Mouse (Mus musculus): Measurements from ENCODE around the gene Rabepk.
"Not testable (repeated sequence)": the region's sequence is repeated elsewhere in the genome, so short reads cannot be mapped to it uniquely, and the experiment has no call there.

The Rabepk gene

GRCm38 (mm10) chr2:34762174-34762573 is 37.5 kb downstream of the Rabepk start:
- no peak for DNase-seq

GRCm38 (mm10) chr2:34761272-34761671 is 38.4 kb downstream of the Rabepk start:
- not testable (repeated sequence) for DNase-seq

- DNase-seq: no peak
Observed at GRCm38 (mm10) chr2:34757341-34757740, 42.4 kb downstream of the Rabepk start.

GRCm38 (mm10) chr2:34754551-34755358 is 45.0 kb downstream of the Rabepk start, which contains the start of gene Gapvd1:
Gene Gapvd1, minus strand, starts transcription at chr2:34755232.
- DNase-seq: peak; percentile 40 to 48

- peak; percentile 88 to 90 for DNase-seq
Observed at GRCm38 (mm10) chr2:34753811-34754550, 45.7 kb downstream of the Rabepk start.

- DNase-seq: no peak
Observed at GRCm38 (mm10) chr2:34750245-34750644, 49.5 kb downstream of the Rabepk start.

GRCm38 (mm10) chr2:34748479-34748878 is 51.2 kb downstream of the Rabepk start:
- DNase-seq: no peak

- no peak for DNase-seq
Observed at GRCm38 (mm10) chr2:34745673-34746072, 54.0 kb downstream of the Rabepk start.

GRCm38 (mm10) chr2:34744476-34744875 is 55.2 kb downstream of the Rabepk start:
- no peak for DNase-seq

- no peak for DNase-seq
Observed at GRCm38 (mm10) chr2:34742675-34743074, 57.0 kb downstream of the Rabepk start.

GRCm38 (mm10) chr2:34741390-34742159 is 58.1 kb downstream of the Rabepk start:
- DNase-seq: no peak

- DNase-seq: no peak
Observed at GRCm38 (mm10) chr2:34739684-34740391, 59.9 kb downstream of the Rabepk start.

GRCm38 (mm10) chr2:34737911-34738310 is 61.8 kb downstream of the Rabepk start:
- DNase-seq: no peak

GRCm38 (mm10) chr2:34736626-34737025 is 63.1 kb downstream of the Rabepk start:
- no peak for DNase-seq

Measured in B cell, adult 2 months (primary cell).